Mouse (Mus musculus) stomach, postnatal 0 days (tissue): ENCODE measurements around the gene Ampd3. TPM values are rescaled to one million over a fixed set of nuclear protein-coding genes. Genes with fewer than 3 reads are reported as not detected.

Source experiments
- ATAC-seq: fragments of 200-750 bp; cut with Nextera tagmentation; 2 replicates; pipeline ENCODE4 v1.8.0; 2017; ENCODE audit not compliant: low FRiP score, low TSS enrichment
- DNase-seq: peaks from one replicate; pipeline ENCODE4 v3.0.0-alpha.2; 2016; ENCODE audit warnings: low spot score
- H3K27ac ChIP-seq: fragments of 300-500 bp; sonication (generic); replicated peaks from 2 replicates; pipeline ENCODE4 v1.5.1; 2014; ENCODE audit warnings: mild to moderate bottlenecking, control low read depth
- H3K27me3 ChIP-seq: fragments of 300-500 bp; sonication (generic); 2 replicates; pipeline ENCODE4 v1.6.1; 2014; ENCODE audit warnings: low read length; ENCODE audit not compliant: control insufficient read depth, insufficient read depth
- H3K36me3 ChIP-seq: fragments of 300-500 bp; sonication (generic); 2 replicates; pipeline ENCODE4 v1.6.1; 2014; ENCODE audit warnings: low read length, mixed read lengths; ENCODE audit not compliant: control insufficient read depth, insufficient read depth
- H3K4me1 ChIP-seq: fragments of 300-500 bp; sonication (generic); replicated peaks from 2 replicates; pipeline ENCODE4 v1.6.1; 2014; ENCODE audit warnings: antibody characterized with exemption; ENCODE audit not compliant: control insufficient read depth, insufficient read depth
- H3K4me2 ChIP-seq: fragments of 300-500 bp; sonication (generic); replicated peaks from 2 replicates; pipeline ENCODE4 v1.6.1; 2014; ENCODE audit warnings: low read depth, mild to moderate bottlenecking, control low read depth, moderate library complexity
- H3K4me3 ChIP-seq: fragments of 300-500 bp; sonication (generic); 2 replicates; pipeline ENCODE4 v1.5.1; 2014; ENCODE audit warnings: low read depth, low read length, control low read depth
- H3K9ac ChIP-seq: fragments of 300-500 bp; sonication (generic); 2 replicates; pipeline ENCODE4 v1.6.1; 2014; ENCODE audit warnings: mild to moderate bottlenecking, low read length, control low read depth, mixed read lengths
- H3K9me3 ChIP-seq: fragments of 300-500 bp; sonication (generic); 2 replicates; pipeline ENCODE4 v1.6.1; 2016; ENCODE audit warnings: low read length; ENCODE audit not compliant: control insufficient read depth
- CTCF ChIP-seq: IDR thresholded peaks from 2 replicates; pipeline ENCODE4 v1.5.1; 2016; ENCODE audit warnings: antibody characterized with exemption, low read depth, mild to moderate bottlenecking, moderate library complexity
- EP300 ChIP-seq: optimal IDR thresholded peaks from 2 replicates; pipeline ENCODE3; 2016; ENCODE audit warnings: antibody characterized with exemption
- WGBS: fragments of 180-500 bp; shearing (Covaris S2); extraction: QIAGEN DNeasy Blood & Tissue Kit; methylation state at CpG from one replicate; pipeline ENCODE4 v1.1.7; 2014; 5-methylcytosine and 5-hydroxymethylcytosine counted together
- polyA plus RNA-seq: library from polyadenylated mRNA; unstranded; fragments of >200 nt; fragmentation: Nextera tagmentation; extraction: Ambion mirVana; gene quantifications from 2 replicates; pipeline ENCODE4 v1.2.1, GENCODE M21; 2015

The Ampd3 gene
- 4.7 and 5.2 TPM in 2 replicates for polyA plus RNA-seq

DNA sequence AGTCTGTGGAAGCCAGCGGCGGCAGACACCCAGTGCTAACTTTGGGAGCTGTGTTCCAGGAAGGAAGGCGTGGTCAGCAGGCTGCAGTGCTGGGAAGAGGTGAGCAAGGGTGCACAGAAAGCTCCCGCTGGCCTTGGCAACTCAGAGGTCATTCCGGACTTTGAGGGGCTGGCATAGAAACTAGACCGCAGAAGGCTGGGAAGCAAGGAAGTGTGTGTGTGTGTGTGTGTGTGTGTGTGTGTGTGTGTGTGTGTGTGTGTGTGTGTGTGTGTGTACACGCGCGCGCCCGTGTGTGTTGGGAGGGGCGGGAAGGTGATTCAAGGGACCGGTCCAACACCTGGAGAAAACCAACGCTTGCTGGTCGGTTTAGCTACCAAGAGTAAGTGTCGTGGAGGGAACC, at the start of gene Ampd3:
Ampd3 (plus strand) TSS at position 206 of the 400 bp plus-strand sequence.
- Histone ChIP-seq H3K4me1 (no peaks in the 10 kb centered on the region), H3K9me3 (no peaks in the 10 kb centered on the region), H3K4me2 (peak within 1 kb of the TSS; percentile 91), H3K36me3 (no peaks in the 10 kb centered on the region), H3K4me3 (peak within 1 kb of the TSS; percentile 58), H3K27ac (peak within 1 kb of the TSS; percentile 86), H3K9ac (peak within 1 kb of the TSS; percentile 85), H3K27me3 (no peaks in the 10 kb centered on the region)
- TF ChIP-seq EP300 (no peak), CTCF (no peak)
- ATAC-seq (peak; percentile 50), DNase-seq (peak; percentile 66)
- 31% methylated on average over 16 of the region's 16 CpGs for WGBS

DNA sequence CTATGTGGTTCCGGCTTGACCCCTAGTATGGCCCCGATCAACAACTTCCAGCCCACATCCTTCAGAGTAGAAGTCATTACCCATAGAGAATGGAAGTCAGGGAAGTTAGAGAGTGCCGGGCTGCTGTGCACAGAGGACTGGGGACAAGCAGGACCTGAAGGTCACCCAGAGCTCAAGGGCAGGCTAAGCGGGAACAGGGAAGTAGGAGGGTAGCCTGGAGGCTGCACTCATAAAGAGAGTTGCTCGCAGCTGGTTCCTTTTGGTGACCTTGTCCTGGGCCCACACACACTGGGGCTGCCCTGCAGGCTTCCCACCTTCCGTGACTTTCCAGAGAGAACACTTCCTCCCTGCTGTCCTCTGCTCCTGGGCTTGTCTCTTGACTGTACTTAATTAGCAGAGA, 49.5 kb upstream of the Ampd3 start:
- Histone ChIP-seq H3K4me1 (no peaks in the 10 kb centered on the region), H3K9ac (no peak overlapping the region), H3K9me3 (no peaks in the 10 kb centered on the region), H3K36me3 (no peaks in the 10 kb centered on the region), H3K27me3 (no peaks in the 10 kb centered on the region), H3K27ac (no peak overlapping the region), H3K4me2 (no peak overlapping the region), H3K4me3 (no peak overlapping the region)
- 76% methylated on average over 6 of the region's 6 CpGs for WGBS
- DNase-seq: no peak
- no peak for TF ChIP-seq EP300
- TF ChIP-seq CTCF: no peak
- no peak for ATAC-seq

DNA sequence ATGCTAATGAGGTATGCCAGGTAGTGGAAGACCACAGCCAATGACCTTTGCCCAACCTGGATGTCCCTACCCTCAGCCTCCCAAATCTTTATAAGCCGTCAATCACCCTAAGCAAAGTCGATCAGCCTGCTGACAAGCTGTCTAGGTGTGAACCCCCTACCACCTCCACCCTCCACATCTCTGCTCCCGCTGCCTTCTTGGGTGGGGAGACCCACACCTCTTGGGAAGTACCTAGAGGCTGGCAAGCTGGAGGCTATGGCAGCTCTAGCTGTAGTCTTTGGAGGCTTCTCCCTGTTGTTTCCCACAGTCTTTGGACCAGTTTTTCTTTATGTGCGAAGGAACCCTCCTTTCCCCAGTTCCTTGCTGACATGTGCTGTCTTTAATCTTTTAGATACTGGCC, 48.1 kb upstream of the Ampd3 start:
- WGBS: 71% methylated on average over 4 of the region's 4 CpGs
- ATAC-seq: no peak

DNA sequence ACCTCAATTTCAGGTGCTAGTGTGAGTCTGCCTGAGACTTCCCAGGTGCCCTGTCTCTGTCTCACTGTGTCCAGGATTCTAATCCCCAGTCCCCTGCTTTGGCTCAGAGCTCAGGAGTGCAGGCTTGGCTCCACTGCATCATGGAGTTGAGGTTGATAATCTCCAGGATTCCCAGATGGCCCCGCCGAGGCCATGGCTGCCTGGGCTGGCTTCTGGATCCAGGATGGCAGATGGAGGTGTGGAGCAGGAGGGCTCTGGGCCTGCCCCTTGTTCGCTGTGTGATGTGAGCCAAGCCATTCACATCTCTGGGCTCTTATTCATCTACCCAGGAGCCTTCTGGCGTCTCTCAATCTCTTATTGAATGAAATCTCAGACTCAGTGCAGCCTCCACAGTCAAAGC, 45.8 kb upstream of the Ampd3 start:
- DNase-seq (no peak), ATAC-seq (peak; percentile 13; the same call in 1 of the 2 replicates)
- H3K9me3 ChIP-seq: no peaks in the 10 kb centered on the region
- TF ChIP-seq EP300 (no peak), CTCF (no peak)
- no peak overlapping the region for H3K27ac ChIP-seq
- no peaks in the 10 kb centered on the region for H3K36me3 ChIP-seq
- no peak overlapping the region for H3K4me2 ChIP-seq
- no peak overlapping the region for H3K4me3 ChIP-seq
- no peak overlapping the region for H3K9ac ChIP-seq
- 73% methylated on average over 4 of the region's 4 CpGs for whole genome bisulfite sequencing
- no peaks in the 10 kb centered on the region for H3K4me1 ChIP-seq
- no peaks in the 10 kb centered on the region for H3K27me3 ChIP-seq

More for the DNA sequence above, 48.1 kb upstream of the Ampd3 start:
- H3K9ac ChIP-seq: no peak overlapping the region
- H3K4me2 ChIP-seq: no peak overlapping the region
- H3K4me3 ChIP-seq: no peak overlapping the region
- H3K36me3 ChIP-seq: no peaks in the 10 kb centered on the region
- H3K4me1 ChIP-seq: no peaks in the 10 kb centered on the region
- H3K27me3 ChIP-seq: no peaks in the 10 kb centered on the region
- no peak for DNase-seq
- H3K9me3 ChIP-seq: no peaks in the 10 kb centered on the region
- H3K27ac ChIP-seq: no peak overlapping the region
- TF ChIP-seq EP300 (no peak), CTCF (no peak)

DNA sequence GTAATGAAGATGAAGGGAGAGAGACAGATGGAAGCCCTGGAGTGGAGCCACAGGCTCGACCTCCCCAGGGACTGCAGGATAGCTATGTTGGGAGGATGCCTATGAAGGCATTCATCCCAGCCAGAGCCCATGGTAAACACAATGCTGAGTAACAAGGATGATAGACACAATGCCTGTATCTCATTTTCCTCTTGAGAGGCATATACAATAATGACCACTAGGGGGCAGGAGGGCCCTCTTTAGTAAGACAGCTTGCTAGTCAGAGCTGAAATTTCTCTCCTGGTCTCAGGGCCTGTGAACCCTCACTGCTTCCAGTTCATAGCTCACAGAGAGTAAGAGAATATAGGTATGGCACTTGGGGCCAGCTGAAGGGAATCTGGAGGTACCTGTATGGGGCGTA, 41.0 kb upstream of the Ampd3 start:
- DNase-seq: peak; percentile 43
- ATAC-seq: peak; percentile 63; the same call in 1 of the 2 replicates
- H3K4me3 ChIP-seq: no peak overlapping the region
- no peak overlapping the region for H3K4me2 ChIP-seq
- WGBS: 36% methylated on average over 2 of the region's 2 CpGs
- no peak overlapping the region for H3K9ac ChIP-seq
- H3K36me3 ChIP-seq: no peaks in the 10 kb centered on the region
- TF ChIP-seq CTCF (peak; percentile 96), EP300 (no peak)
- no peak overlapping the region for H3K27ac ChIP-seq
- H3K9me3 ChIP-seq: no peaks in the 10 kb centered on the region
- H3K4me1 ChIP-seq: no peaks in the 10 kb centered on the region
- H3K27me3 ChIP-seq: no peaks in the 10 kb centered on the region

DNA sequence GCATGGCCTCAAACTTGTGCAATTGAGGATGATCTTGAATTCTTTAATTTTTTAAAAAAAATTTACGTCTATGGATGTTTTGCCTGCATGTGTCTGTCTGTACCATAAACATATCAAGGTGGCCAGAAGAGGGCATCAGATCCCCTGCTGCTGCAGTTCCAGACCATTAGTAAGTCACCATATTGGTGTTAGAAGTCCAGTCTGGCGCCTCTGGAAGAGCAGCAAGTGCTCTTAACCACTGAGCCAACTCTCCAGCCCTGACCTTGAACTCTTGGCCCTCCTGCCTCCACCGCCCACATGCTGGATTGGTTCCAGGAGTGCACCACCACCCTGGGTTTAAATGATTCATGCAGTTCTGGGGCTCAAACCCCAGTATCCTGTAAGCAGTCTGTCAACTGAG, 39.1 kb upstream of the Ampd3 start:
- Histone ChIP-seq H3K4me1 (no peaks in the 10 kb centered on the region), H3K4me2 (no peak overlapping the region), H3K36me3 (no peaks in the 10 kb centered on the region), H3K9me3 (no peaks in the 10 kb centered on the region), H3K27ac (no peak overlapping the region), H3K27me3 (no peaks in the 10 kb centered on the region), H3K9ac (no peak overlapping the region), H3K4me3 (no peak overlapping the region)
- ATAC-seq (peak; percentile 66), DNase-seq (peak; percentile 41)
- TF ChIP-seq CTCF: peak; percentile 75
- no peak for TF ChIP-seq EP300
- 60% methylated on average over 3 of the region's 3 CpGs for WGBS
